Mouse (Mus musculus) forebrain, postnatal 0 days (tissue): ENCODE results near the gene Pnliprp2. TPM values are rescaled to one million over a fixed set of nuclear protein-coding genes. Genes with fewer than 3 reads are reported as not detected.
A peak's percentile ranks its signal among the peaks of the same experiment; 100 is the strongest.

Source experiments
- ATAC-seq: fragments of 200-750 bp; cut with Nextera tagmentation; 2 replicates; pipeline ENCODE4 v1.8.0; 2017; ENCODE audit warnings: mild to moderate bottlenecking, moderate library complexity
- DNase-seq: peaks from one replicate; pipeline ENCODE4 v3.0.0-alpha.2; 2015
- H3K27ac ChIP-seq: fragments of 300-500 bp; sonication (generic); 2 replicates; pipeline ENCODE4 v1.5.1; 2014; ENCODE audit warnings: low read depth, mild to moderate bottlenecking, antibody characterized with exemption, low read length, moderate library complexity, mixed read lengths
- H3K27me3 ChIP-seq: fragments of 300-500 bp; sonication (generic); 2 replicates; pipeline ENCODE4 v1.6.1; 2014; ENCODE audit warnings: mild to moderate bottlenecking, low read length, mixed read lengths; ENCODE audit not compliant: insufficient read depth
- H3K36me3 ChIP-seq: fragments of 300-500 bp; sonication (generic); 2 replicates; pipeline ENCODE4 v1.6.1; 2014; ENCODE audit warnings: mild to moderate bottlenecking, moderate library complexity; ENCODE audit not compliant: insufficient read depth
- H3K4me1 ChIP-seq: fragments of 300-500 bp; sonication (generic); 2 replicates; pipeline ENCODE4 v1.6.1; 2014; ENCODE audit warnings: antibody characterized with exemption; ENCODE audit not compliant: insufficient read depth
- H3K4me2 ChIP-seq: fragments of 300-500 bp; sonication (generic); 2 replicates; pipeline ENCODE4 v1.6.1; 2014; ENCODE audit warnings: low read depth, mild to moderate bottlenecking, moderate library complexity
- H3K4me3 ChIP-seq: fragments of 300-500 bp; sonication (generic); 2 replicates; pipeline ENCODE4 v1.5.1; 2014; ENCODE audit warnings: low read depth, low read length, mixed read lengths
- H3K9ac ChIP-seq: fragments of 300-500 bp; sonication (generic); 2 replicates; pipeline ENCODE4 v1.6.1; 2014; ENCODE audit warnings: mild to moderate bottlenecking
- H3K9me3 ChIP-seq: fragments of 300-500 bp; sonication (generic); 2 replicates; pipeline ENCODE4 v1.6.1; 2016; ENCODE audit warnings: low read length
- CTCF ChIP-seq: sonication (generic); IDR thresholded peaks from 2 replicates; pipeline ENCODE4 v1.5.1; 2016; ENCODE audit warnings: antibody characterized with exemption, control low read depth, low read depth
- WGBS: fragments of 180-500 bp; shearing (Covaris S2); extraction: QIAGEN DNeasy Blood & Tissue Kit; methylation state at CpG from one replicate; pipeline ENCODE4 v1.1.7; 2014; 5-methylcytosine and 5-hydroxymethylcytosine counted together
- polyA plus RNA-seq: library from polyadenylated mRNA; unstranded; fragments of >200 nt; fragmentation: Nextera tagmentation; extraction: Ambion mirVana; gene quantifications from 2 replicates; pipeline ENCODE4 v1.2.1, GENCODE M21; 2015
- total RNA-seq: library from RNA; depleted of rRNA; stranded (reverse); fragments of >200 nt; gene quantifications from 2 replicates; pipeline ENCODE4 v1.2.3, GENCODE M21; 2014

The Pnliprp2 gene
- total and polyA plus RNA-seq, 2 experiments from 2014 or later: not detected

GRCm38 (mm10) chr19:58815179-58815922, 55.8 kb downstream of the Pnliprp2 start:
- Histone ChIP-seq H3K36me3 (peaks cover 11% of the 10 kb centered on the region), H3K27ac (no peak overlapping the region), H3K9ac (no peak overlapping the region), H3K4me2 (no peak overlapping the region), H3K9me3 (no peaks in the 10 kb centered on the region), H3K4me3 (no peak overlapping the region), H3K27me3 (no peaks in the 10 kb centered on the region), H3K4me1 (no peaks in the 10 kb centered on the region)
- ATAC-seq (peak; percentile 30; the same call in 1 of the 2 replicates), DNase-seq (no peak)
- 80% methylated on average over 13 of the region's 13 CpGs for WGBS
- no peak for TF ChIP-seq CTCF

- no peak for TF ChIP-seq CTCF
Measured at GRCm38 (mm10) chr19:58816453-58817041, 57.0 kb downstream of the Pnliprp2 start.

GRCm38 (mm10) chr19:58817398-58817797, 57.9 kb downstream of the Pnliprp2 start:
- H3K4me2 ChIP-seq: no peak overlapping the region

More at GRCm38 (mm10) chr19:58816453-58817041, 57.0 kb downstream of the Pnliprp2 start:
- DNase-seq (no peak), ATAC-seq (no peak)
- H3K27ac ChIP-seq: no peak overlapping the region
- H3K4me2 ChIP-seq: no peak overlapping the region
- H3K4me1 ChIP-seq: no peaks in the 10 kb centered on the region
- no peaks in the 10 kb centered on the region for H3K9me3 ChIP-seq
- WGBS: 78% methylated on average over 17 of the region's 17 CpGs
- peaks cover 18% of the 10 kb centered on the region for H3K36me3 ChIP-seq
- no peak overlapping the region for H3K4me3 ChIP-seq
- H3K27me3 ChIP-seq: no peaks in the 10 kb centered on the region
- no peak overlapping the region for H3K9ac ChIP-seq

GRCm38 (mm10) chr19:58818571-58819415, 59.3 kb downstream of the Pnliprp2 start:
- no peak overlapping the region for H3K9ac ChIP-seq
- no peak overlapping the region for H3K4me2 ChIP-seq
- H3K4me3 ChIP-seq: no peak overlapping the region
- no peak for TF ChIP-seq CTCF
- no peaks in the 10 kb centered on the region; the same call in 1 of the 2 replicates for H3K4me1 ChIP-seq
- no peak for ATAC-seq
- H3K27me3 ChIP-seq: no peaks in the 10 kb centered on the region
- DNase-seq: no peak
- H3K9me3 ChIP-seq: no peaks in the 10 kb centered on the region
- H3K36me3 ChIP-seq: peaks cover 20% of the 10 kb centered on the region
- no peak overlapping the region for H3K27ac ChIP-seq
- WGBS: 79% methylated on average over 14 of the region's 14 CpGs

More at GRCm38 (mm10) chr19:58817398-58817797, 57.9 kb downstream of the Pnliprp2 start:
- 86% methylated on average over 11 of the region's 11 CpGs for WGBS
- Histone ChIP-seq H3K4me3 (no peak overlapping the region), H3K36me3 (peaks cover 20% of the 10 kb centered on the region), H3K9ac (no peak overlapping the region), H3K4me1 (no peaks in the 10 kb centered on the region), H3K27me3 (no peaks in the 10 kb centered on the region), H3K27ac (no peak overlapping the region; the same call in 1 of the 2 replicates), H3K9me3 (no peaks in the 10 kb centered on the region)
- DNase-seq: no peak
- no peak for ATAC-seq
- no peak for TF ChIP-seq CTCF

GRCm38 (mm10) chr19:58822454-58823200, 63.1 kb downstream of the Pnliprp2 start:
- WGBS: 66% methylated on average over 20 of the region's 20 CpGs
- peaks cover 28% of the 10 kb centered on the region for H3K36me3 ChIP-seq
- H3K4me3 ChIP-seq: no peak overlapping the region
- H3K4me1 ChIP-seq: no peaks in the 10 kb centered on the region; the same call in 1 of the 2 replicates
- peak overlapping the region; percentile 35; the same call in 1 of the 2 replicates for H3K27ac ChIP-seq
- no peaks in the 10 kb centered on the region for H3K27me3 ChIP-seq
- no peak overlapping the region for H3K4me2 ChIP-seq
- H3K9ac ChIP-seq: no peak overlapping the region
- peak; percentile 62 for DNase-seq
- peak; percentile 53 for ATAC-seq
- no peak for TF ChIP-seq CTCF
- no peaks in the 10 kb centered on the region for H3K9me3 ChIP-seq

- Histone ChIP-seq H3K36me3 (peaks cover 28% of the 10 kb centered on the region), H3K9ac (no peak overlapping the region), H3K27ac (no peak overlapping the region), H3K9me3 (no peaks in the 10 kb centered on the region), H3K4me3 (no peak overlapping the region), H3K4me1 (no peaks in the 10 kb centered on the region; the same call in 1 of the 2 replicates), H3K4me2 (no peak overlapping the region), H3K27me3 (no peaks in the 10 kb centered on the region)
- no peak for TF ChIP-seq CTCF
- ATAC-seq (no peak), DNase-seq (no peak)
- WGBS: 86% methylated on average over 3 of the region's 3 CpGs
Measured at GRCm38 (mm10) chr19:58823301-58823700, 63.8 kb downstream of the Pnliprp2 start.
